Mouse (Mus musculus): Measurements from ENCODE around the gene Tbx10. TPM values are rescaled to one million over a fixed set of nuclear protein-coding genes. Genes with fewer than 3 reads are reported as not detected.
A peak's percentile ranks its signal among the peaks of the same experiment; 100 is the strongest.
"Not testable (repeated sequence)": the region's sequence is repeated elsewhere in the genome, so short reads cannot be mapped to it uniquely, and the experiment has no call there.

Tbx10 gene
- polyA plus RNA-seq, 1 experiment from 2014 or later = 0.21 TPM

GRCm38 (mm10) chr19:4013066-4013465, 20.5 kb downstream of the Tbx10 start:
- H3K4me3 ChIP-seq = peak overlapping the region; percentile 86
- H3K27ac ChIP-seq (replicated peaks) = peak overlapping the region; percentile 45
- no peak for DNase-seq (ENCODE audit: low spot score)
- H3K4me1 ChIP-seq = peaks cover 31% of the 10 kb centered on the region
- H3K9me3 ChIP-seq = no peaks in the 10 kb centered on the region
- H3K27me3 ChIP-seq (replicated peaks; ENCODE audit: low read depth, poor library complexity, severe bottlenecking) = no peaks in the 10 kb centered on the region
- WGBS = 17% methylated on average over 9 of the region's 9 CpGs
- peaks cover 29% of the 10 kb centered on the region for H3K36me3 ChIP-seq (replicated peaks)

- H3K36me3 ChIP-seq (replicated peaks) = peaks cover 12% of the 10 kb centered on the region
- no peak for DNase-seq (ENCODE audit: low spot score)
- peaks cover 44% of the 10 kb centered on the region for H3K4me1 ChIP-seq
- H3K4me3 ChIP-seq = no peak overlapping the region
- H3K27me3 ChIP-seq (replicated peaks; ENCODE audit: low read depth, poor library complexity, severe bottlenecking) = no peaks in the 10 kb centered on the region
- H3K27ac ChIP-seq (replicated peaks) = 0 out of 2 replicates have a peak overlapping the region, but pooled peaks have one; percentile 42
- H3K9me3 ChIP-seq = no peaks in the 10 kb centered on the region
These were observed 22.2 kb downstream of the Tbx10 start for GRCm38 (mm10) chr19:4014802-4015201.

GRCm38 (mm10) chr19:4015635-4016034, 23.1 kb downstream of the Tbx10 start:
- no peaks in the 10 kb centered on the region for H3K9me3 ChIP-seq
- no peak overlapping the region for H3K27ac ChIP-seq (replicated peaks)
- no peak for DNase-seq (ENCODE audit: low spot score)
- no peaks in the 10 kb centered on the region for H3K27me3 ChIP-seq (replicated peaks; ENCODE audit: low read depth, poor library complexity, severe bottlenecking)
- peaks cover 44% of the 10 kb centered on the region for H3K4me1 ChIP-seq
- H3K4me3 ChIP-seq = no peak overlapping the region
- WGBS = 54% methylated on average over 5 of the region's 5 CpGs
- peaks cover 4% of the 10 kb centered on the region for H3K36me3 ChIP-seq (replicated peaks)

- H3K4me1 ChIP-seq = peaks cover 31% of the 10 kb centered on the region
- no peaks in the 10 kb centered on the region for H3K27me3 ChIP-seq (replicated peaks; ENCODE audit: low read depth, poor library complexity, severe bottlenecking)
- H3K4me3 ChIP-seq = no peak overlapping the region
- 64% methylated on average over 10 of the region's 10 CpGs for WGBS
- no peaks in the 10 kb centered on the region for H3K36me3 ChIP-seq (replicated peaks)
- no peak for DNase-seq (ENCODE audit: low spot score)
- no peak overlapping the region for H3K27ac ChIP-seq (replicated peaks)
- no peaks in the 10 kb centered on the region for H3K9me3 ChIP-seq
These were observed 25.5 kb downstream of the Tbx10 start for GRCm38 (mm10) chr19:4017921-4018587.

- Histone ChIP-seq H3K27me3 (replicated peaks; ENCODE audit: low read depth, poor library complexity, severe bottlenecking) (no peaks in the 10 kb centered on the region), H3K9me3 (no peaks in the 10 kb centered on the region), H3K4me3 (no peak overlapping the region), H3K27ac (replicated peaks) (peak overlapping the region; percentile 57), H3K36me3 (replicated peaks) (no peaks in the 10 kb centered on the region), H3K4me1 (peaks cover 23% of the 10 kb centered on the region; the same call in 1 of the 2 replicates)
- 37% methylated on average over 18 of the region's 18 CpGs for WGBS
- DNase-seq (ENCODE audit: low spot score) = peak; percentile 70
These were observed 26.4 kb downstream of the Tbx10 start for GRCm38 (mm10) chr19:4018743-4019583.

DNA sequence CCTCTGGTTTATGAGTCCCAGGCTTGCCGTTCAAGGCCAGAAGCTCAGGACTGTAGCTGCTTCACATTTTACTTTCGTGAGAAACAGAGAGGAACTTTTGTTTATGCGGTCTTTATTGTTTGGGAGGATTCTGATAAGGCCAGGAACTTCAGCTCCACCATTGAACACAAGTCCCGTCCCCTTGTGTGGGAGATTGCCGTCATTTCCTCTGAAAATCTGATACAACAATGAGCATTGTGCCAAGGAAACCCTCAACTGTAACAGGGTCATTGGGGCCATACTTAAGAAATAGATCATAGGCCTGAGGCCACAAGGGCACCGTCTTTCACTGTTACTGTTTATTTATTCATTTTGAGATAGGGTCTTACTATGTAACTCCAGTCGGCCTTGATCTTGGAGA, 30.6 kb downstream of the Tbx10 start:
- no peak for DNase-seq (ENCODE audit: low spot score)
- H3K9me3 ChIP-seq = peaks cover 6% of the 10 kb centered on the region; the same call in 1 of the 2 replicates
- no peaks in the 10 kb centered on the region for H3K27me3 ChIP-seq (replicated peaks; ENCODE audit: low read depth, poor library complexity, severe bottlenecking)
- no peak overlapping the region for H3K27ac ChIP-seq (replicated peaks)
- H3K36me3 ChIP-seq (replicated peaks) = no peaks in the 10 kb centered on the region
- H3K4me3 ChIP-seq = no peak overlapping the region
- peaks cover 17% of the 10 kb centered on the region for H3K4me1 ChIP-seq
- WGBS = 77% methylated on average over 7 of the region's 7 CpGs

DNA sequence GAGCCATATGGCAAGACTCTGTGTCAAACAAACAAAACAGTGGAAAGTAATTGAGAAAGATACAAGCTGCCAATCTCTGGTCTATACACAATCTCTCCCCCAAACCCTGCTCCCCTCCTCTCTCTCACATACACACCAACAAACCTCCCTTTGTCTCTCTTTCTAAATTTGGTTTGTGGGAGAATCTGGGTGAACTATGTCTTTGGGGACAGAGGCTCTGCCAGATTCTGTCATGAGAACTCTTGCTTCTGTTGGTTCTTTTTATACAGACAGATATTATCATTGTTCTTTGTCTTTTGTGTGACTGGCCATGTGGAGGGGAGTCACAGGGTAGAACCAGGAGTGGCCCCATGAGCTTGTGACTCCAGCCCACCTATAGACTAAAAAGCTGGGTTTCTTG, 35.0 kb downstream of the Tbx10 start:
- DNase-seq (ENCODE audit: low spot score) = no peak
- H3K4me1 ChIP-seq = peaks cover 5% of the 10 kb centered on the region
- no peak overlapping the region for H3K27ac ChIP-seq (replicated peaks)
- no peaks in the 10 kb centered on the region for H3K27me3 ChIP-seq (replicated peaks; ENCODE audit: low read depth, poor library complexity, severe bottlenecking)
- H3K9me3 ChIP-seq = peaks cover 6% of the 10 kb centered on the region; the same call in 1 of the 2 replicates
- no peak overlapping the region for H3K4me3 ChIP-seq
- no peaks in the 10 kb centered on the region for H3K36me3 ChIP-seq (replicated peaks)

DNA sequence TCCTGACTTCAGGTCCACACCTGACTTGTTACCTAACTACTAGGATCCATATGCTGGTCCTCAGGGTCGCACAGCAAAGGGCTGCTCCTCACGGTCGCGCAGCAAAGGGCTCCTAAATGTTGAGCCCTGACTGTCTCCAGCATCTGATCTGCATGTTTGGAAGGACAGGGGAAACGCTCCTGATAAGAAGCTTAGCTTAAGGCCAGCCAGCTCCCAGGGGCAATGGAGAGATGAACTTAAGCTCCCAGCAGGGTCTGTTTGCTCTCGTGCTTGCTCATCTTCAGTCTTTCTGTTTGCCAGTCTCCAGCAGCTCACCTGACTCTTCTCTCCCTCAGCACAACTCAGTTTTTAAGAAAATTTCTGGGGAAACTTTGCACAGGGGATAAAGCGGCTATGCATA, 40.1 kb downstream of the Tbx10 start:
- DNase-seq (ENCODE audit: low spot score) = no peak
- no peaks in the 10 kb centered on the region for H3K27me3 ChIP-seq (replicated peaks; ENCODE audit: low read depth, poor library complexity, severe bottlenecking)
- WGBS = 56% methylated on average over 7 of the region's 7 CpGs
- peaks cover 13% of the 10 kb centered on the region for H3K36me3 ChIP-seq (replicated peaks)
- H3K4me1 ChIP-seq = peaks cover 16% of the 10 kb centered on the region
- H3K27ac ChIP-seq (replicated peaks) = no peak overlapping the region
- no peaks in the 10 kb centered on the region for H3K9me3 ChIP-seq
- no peak overlapping the region for H3K4me3 ChIP-seq

GRCm38 (mm10) chr19:4033298-4033697, 40.7 kb downstream of the Tbx10 start:
- Histone ChIP-seq H3K4me3 (no peak overlapping the region), H3K27me3 (replicated peaks; ENCODE audit: low read depth, poor library complexity, severe bottlenecking) (no peaks in the 10 kb centered on the region), H3K27ac (replicated peaks) (no peak overlapping the region), H3K4me1 (peaks cover 22% of the 10 kb centered on the region), H3K9me3 (no peaks in the 10 kb centered on the region), H3K36me3 (replicated peaks) (peaks cover 13% of the 10 kb centered on the region)
- DNase-seq (ENCODE audit: low spot score) = no peak
- 79% methylated on average over 3 of the region's 3 CpGs for WGBS

DNA sequence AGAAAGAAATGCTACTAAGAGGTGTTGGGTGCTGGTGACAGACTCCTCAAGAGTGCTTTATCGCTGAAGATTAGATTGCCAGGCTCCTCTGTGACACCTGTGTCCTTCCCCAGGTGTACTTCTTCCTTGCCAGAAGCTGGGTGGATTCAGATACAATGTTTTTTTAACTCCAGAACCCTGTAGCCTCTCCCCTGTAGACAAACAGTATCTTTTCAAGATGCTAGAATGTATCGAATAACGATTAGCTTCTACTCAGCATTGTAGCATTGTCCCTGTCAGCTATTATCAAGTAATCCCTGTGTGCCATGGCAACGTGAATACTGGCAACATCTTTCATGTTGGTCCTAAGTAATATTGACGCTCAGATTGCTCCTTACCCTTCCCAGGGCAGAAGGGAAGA, 41.2 kb downstream of the Tbx10 start:
- Histone ChIP-seq H3K27ac (replicated peaks) (no peak overlapping the region), H3K27me3 (replicated peaks; ENCODE audit: low read depth, poor library complexity, severe bottlenecking) (no peaks in the 10 kb centered on the region), H3K9me3 (no peaks in the 10 kb centered on the region), H3K4me1 (peaks cover 24% of the 10 kb centered on the region), H3K4me3 (no peak overlapping the region), H3K36me3 (replicated peaks) (peaks cover 13% of the 10 kb centered on the region)
- DNase-seq (ENCODE audit: low spot score) = no peak
- 69% methylated on average over 5 of the region's 5 CpGs for WGBS

DNA sequence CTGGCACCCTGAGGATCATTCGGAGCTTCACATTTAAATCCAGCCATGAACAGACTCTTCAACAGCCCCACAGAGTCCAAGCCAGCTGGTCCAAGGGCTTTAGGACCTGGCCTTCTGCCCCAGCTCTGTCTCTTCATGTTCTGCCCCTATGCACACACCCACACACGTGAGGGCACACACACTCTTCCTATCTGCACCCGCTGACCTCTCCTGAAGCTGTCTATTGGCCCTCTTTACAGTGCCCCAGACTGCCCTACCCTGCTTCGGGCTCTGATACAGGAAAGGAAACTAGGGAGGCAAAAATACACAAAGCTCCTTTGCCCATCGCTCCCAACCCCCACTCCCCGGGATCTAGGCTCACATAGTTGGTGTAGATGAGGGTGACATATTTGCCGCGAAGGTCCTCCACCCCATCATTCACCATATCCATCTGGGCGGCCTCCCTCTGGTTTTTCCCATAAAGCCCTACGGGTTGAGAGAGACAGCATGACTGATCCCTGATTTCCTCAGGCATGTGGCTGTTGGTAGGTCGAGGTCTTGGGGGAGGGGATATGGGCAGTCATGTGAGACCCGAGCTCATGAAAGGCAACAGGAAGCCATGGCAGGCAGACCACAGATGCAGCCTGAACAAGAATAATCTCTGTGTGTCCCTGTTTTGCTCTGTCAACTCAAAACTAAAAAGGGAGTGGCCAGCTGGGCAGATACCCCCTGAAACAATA, 43.9 kb downstream of the Tbx10 start:
- DNase-seq (ENCODE audit: low spot score) = no peak
- H3K4me1 ChIP-seq = peaks cover 24% of the 10 kb centered on the region
- H3K36me3 ChIP-seq (replicated peaks) = peaks cover 13% of the 10 kb centered on the region
- H3K9me3 ChIP-seq = no peaks in the 10 kb centered on the region
- peak overlapping the region; percentile 41; the same call in 1 of the 2 replicates for H3K27ac ChIP-seq (replicated peaks)
- WGBS = 74% methylated on average over 12 of the region's 12 CpGs
- H3K4me3 ChIP-seq = peak overlapping the region; percentile 27; the same call in 1 of the 2 replicates
- H3K27me3 ChIP-seq (replicated peaks; ENCODE audit: low read depth, poor library complexity, severe bottlenecking) = no peaks in the 10 kb centered on the region

DNA sequence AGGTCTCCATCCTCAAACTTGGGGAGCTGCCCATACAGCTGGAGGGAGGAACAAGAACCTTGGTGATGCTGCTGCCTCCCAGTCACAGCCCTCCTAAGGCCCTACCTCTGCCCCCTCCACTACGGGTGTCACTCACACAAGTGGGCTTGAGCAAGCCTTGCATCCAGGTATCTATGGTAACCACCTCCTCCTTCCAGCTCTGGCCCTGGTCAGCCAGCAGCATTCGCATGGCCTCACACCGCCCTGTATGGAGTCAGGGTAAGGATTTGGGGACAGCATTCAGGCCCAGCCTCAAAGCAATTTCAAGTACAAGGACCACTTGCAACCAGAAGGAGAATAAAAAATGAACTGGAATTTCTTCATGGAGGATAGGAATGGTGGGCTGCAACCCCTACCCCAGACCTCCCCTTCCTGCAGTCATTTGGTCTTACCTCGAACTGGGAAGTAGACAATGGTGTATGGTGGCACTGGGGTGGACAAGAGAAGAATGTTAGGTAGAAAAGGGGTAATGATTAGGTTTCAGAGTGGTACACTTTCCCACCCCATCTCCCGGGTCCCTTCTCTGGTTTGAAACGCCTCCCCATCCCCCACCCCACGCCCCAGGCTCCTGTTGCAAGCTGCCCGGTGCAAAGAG, 44.7 kb downstream of the Tbx10 start:
- H3K27me3 ChIP-seq (replicated peaks; ENCODE audit: low read depth, poor library complexity, severe bottlenecking); DNase-seq (ENCODE audit: low spot score); H3K9me3 ChIP-seq: not testable (repeated sequence)
- Histone ChIP-seq H3K4me1 (peaks cover 27% of the 10 kb centered on the region), H3K27ac (replicated peaks) (peak overlapping the region; percentile 92), H3K36me3 (replicated peaks) (peaks cover 13% of the 10 kb centered on the region), H3K4me3 (peak overlapping the region; percentile 73)
- WGBS = 31% methylated on average over 8 of the region's 8 CpGs

All from embryonic facial prominence, embryonic 10.5 days (tissue).